Mouse (Mus musculus) midbrain, embryonic 10.5 days (tissue): ENCODE measurements around the gene Zhx3. TPM values are rescaled to one million over a fixed set of nuclear protein-coding genes. Genes with fewer than 3 reads are reported as not detected.

Experiments used
- DNase-seq: peaks from one replicate; pipeline ENCODE4 v3.0.0-alpha.2; 2017; ENCODE audit warnings: low spot score
- H3K27ac ChIP-seq: fragments of 300-500 bp; sonication (generic); replicated peaks from 2 replicates; pipeline ENCODE4 v1.5.1; 2016; ENCODE audit warnings: mild to moderate bottlenecking
- H3K27me3 ChIP-seq: fragments of 300-500 bp; sonication (generic); 2 replicates; pipeline ENCODE4 v1.6.1; 2016; ENCODE audit warnings: low read depth, mild to moderate bottlenecking; ENCODE audit not compliant: poor library complexity, severe bottlenecking
- H3K36me3 ChIP-seq: fragments of 300-500 bp; sonication (generic); 2 replicates; pipeline ENCODE4 v1.6.1; 2016; ENCODE audit warnings: mild to moderate bottlenecking, moderate library complexity
- H3K4me1 ChIP-seq: fragments of 300-500 bp; sonication (generic); 2 replicates; pipeline ENCODE4 v1.6.1; 2016
- H3K4me3 ChIP-seq: fragments of 300-500 bp; sonication (generic); 2 replicates; pipeline ENCODE4 v1.5.1; 2016; ENCODE audit warnings: mild to moderate bottlenecking, moderate library complexity
- H3K9me3 ChIP-seq: fragments of 300-500 bp; sonication (generic); replicated peaks from 2 replicates; pipeline ENCODE4 v1.6.1; 2016; ENCODE audit warnings: mild to moderate bottlenecking
- WGBS: fragments of 180-500 bp; shearing (Covaris S2); methylation state at CpG from one replicate; pipeline ENCODE4 v1.1.7; 2016; 5-methylcytosine and 5-hydroxymethylcytosine counted together
- polyA plus RNA-seq: library from polyadenylated mRNA; unstranded; fragments of >200 nt; fragmentation: Nextera tagmentation; extraction: Ambion mirVana; gene quantifications from 2 replicates; pipeline ENCODE4 v1.2.1, GENCODE M21; 2016

The Zhx3 gene
- polyA plus RNA-seq, 1 experiment from 2014 or later = 5.9 TPM

DNA sequence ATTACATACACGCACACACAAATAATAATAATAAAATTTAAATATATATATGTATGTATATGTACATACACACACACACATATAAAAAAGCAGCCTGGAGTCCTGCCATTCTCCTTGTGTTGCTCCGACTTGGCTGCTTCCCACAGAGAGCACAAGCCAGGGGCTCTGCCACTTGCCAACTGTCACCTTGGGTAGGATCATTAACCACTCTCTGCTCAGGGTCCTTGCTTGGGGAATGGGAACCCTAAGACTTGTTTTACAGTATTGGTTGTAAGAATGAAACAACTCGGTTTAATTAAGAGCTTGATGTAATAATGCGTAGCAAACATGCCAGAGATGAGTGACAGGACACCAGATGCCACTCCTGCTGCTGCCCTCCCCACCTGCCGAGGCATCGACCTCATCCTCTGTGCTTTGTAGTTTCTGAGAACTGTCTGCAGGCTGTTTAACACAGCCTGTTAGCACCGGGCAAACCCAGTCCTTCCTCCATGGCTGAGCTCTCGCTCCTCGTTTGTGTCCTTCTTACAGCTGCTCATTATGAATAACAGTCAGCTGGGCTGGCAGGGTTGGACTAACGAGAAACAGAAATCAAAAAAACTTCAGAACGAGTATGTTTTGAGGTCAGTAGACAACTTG lies 132.2 kb downstream of the Zhx3 start:
- peak overlapping the region; percentile 33 for H3K27ac ChIP-seq
- H3K9me3 ChIP-seq = no peaks in the 10 kb centered on the region
- H3K4me1 ChIP-seq = peaks cover 53% of the 10 kb centered on the region
- peaks cover 84% of the 10 kb centered on the region for H3K36me3 ChIP-seq
- WGBS = 80% methylated on average over 11 of the region's 11 CpGs
- DNase-seq = no peak
- no peaks in the 10 kb centered on the region for H3K27me3 ChIP-seq
- no peak overlapping the region for H3K4me3 ChIP-seq

DNA sequence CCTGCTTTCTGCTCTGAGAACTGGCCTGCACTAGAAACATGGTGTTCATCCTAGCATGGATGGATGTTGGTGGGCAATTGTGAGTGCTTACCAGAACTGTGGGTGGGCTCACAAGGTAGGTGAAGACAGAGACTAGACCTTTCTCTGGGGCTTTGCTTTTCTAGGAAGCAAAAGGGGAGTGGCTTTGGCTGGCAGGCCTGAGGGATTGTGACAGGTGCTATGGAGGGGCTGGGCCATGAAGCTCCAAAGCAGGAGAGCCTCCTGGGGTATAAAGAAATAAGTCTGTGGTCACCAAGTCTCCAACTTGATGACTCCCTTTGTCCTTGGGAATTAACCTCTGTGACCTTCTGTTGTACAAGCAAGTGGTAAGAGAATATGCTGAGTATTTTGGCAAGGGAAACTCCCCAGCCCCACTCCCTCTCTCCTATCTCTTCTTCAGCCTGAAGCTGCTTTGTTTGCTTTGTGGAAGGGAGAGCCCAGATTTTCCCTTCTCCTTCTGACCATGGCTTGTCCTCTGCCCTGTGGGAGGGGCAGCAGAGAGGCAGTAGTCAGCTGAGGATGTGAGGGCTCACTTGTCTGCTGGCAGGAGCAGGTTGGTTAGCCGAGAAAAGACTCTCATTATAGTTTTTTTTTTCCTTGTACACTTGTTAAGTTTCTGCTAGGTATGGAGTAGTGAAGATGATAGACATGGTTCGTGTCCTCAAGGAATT lies 133.0 kb downstream of the Zhx3 start:
- H3K9me3 ChIP-seq = no peaks in the 10 kb centered on the region
- 65% methylated on average over 2 of the region's 2 CpGs for WGBS
- no peak for DNase-seq
- H3K27me3 ChIP-seq = no peaks in the 10 kb centered on the region
- peaks cover 60% of the 10 kb centered on the region for H3K4me1 ChIP-seq
- H3K36me3 ChIP-seq = peaks cover 84% of the 10 kb centered on the region
- H3K4me3 ChIP-seq = no peak overlapping the region
- H3K27ac ChIP-seq = 0 out of 2 replicates have a peak overlapping the region, but pooled peaks have one; percentile 1

DNA sequence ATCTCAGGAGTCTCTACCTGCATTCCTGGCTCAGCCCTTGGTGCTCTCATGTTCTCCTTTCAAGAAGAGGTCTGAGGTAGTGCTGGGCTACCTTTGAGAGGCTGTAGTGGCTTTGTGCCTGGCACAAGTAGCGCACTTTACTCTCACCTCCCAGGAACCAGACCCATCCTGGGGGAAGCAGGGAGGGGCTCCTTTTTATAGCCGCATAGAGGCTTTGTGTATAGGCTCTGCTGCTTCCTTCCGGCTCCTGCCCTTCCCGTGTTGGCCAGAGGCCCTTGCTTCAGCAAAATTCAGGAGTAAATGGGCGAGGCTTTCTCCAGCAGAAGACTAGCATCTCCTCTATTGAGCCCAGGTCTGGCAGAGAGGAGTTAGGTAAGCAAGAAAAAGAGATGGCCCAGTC lies 134.4 kb downstream of the Zhx3 start:
- 83% methylated on average over 5 of the region's 5 CpGs for WGBS
- H3K9me3 ChIP-seq = no peaks in the 10 kb centered on the region
- H3K4me1 ChIP-seq = peaks cover 72% of the 10 kb centered on the region
- peaks cover 93% of the 10 kb centered on the region for H3K36me3 ChIP-seq
- H3K27me3 ChIP-seq = no peaks in the 10 kb centered on the region
- H3K27ac ChIP-seq = 0 out of 2 replicates have a peak overlapping the region, but pooled peaks have one; percentile 6
- DNase-seq = no peak
- H3K4me3 ChIP-seq = no peak overlapping the region

DNA sequence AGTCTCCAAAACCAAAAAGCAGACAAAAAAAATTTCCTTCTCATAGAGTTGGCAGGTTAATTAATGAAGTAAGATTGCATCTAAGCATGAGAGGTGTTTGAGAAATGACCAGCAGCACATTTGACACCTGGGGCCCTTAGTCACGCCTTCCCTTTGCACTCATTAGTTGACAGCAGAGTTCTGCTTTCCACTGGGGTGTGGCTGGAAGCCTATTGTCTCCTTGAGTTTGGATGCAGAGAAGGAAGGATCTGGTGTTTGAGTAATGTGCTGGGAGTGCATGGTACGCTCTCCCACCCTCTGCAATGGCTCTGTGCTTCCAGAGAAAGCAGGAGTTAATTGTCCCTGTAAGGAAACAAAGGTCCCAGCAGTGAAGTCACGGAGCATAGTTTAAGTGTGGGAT lies 136.3 kb downstream of the Zhx3 start:
- WGBS = 92% methylated on average over 3 of the region's 3 CpGs
- DNase-seq = no peak
- Histone ChIP-seq H3K9me3 (no peaks in the 10 kb centered on the region), H3K4me3 (no peak overlapping the region), H3K4me1 (peaks cover 75% of the 10 kb centered on the region), H3K27ac (no peak overlapping the region), H3K36me3 (peaks cover 78% of the 10 kb centered on the region), H3K27me3 (no peaks in the 10 kb centered on the region)

DNA sequence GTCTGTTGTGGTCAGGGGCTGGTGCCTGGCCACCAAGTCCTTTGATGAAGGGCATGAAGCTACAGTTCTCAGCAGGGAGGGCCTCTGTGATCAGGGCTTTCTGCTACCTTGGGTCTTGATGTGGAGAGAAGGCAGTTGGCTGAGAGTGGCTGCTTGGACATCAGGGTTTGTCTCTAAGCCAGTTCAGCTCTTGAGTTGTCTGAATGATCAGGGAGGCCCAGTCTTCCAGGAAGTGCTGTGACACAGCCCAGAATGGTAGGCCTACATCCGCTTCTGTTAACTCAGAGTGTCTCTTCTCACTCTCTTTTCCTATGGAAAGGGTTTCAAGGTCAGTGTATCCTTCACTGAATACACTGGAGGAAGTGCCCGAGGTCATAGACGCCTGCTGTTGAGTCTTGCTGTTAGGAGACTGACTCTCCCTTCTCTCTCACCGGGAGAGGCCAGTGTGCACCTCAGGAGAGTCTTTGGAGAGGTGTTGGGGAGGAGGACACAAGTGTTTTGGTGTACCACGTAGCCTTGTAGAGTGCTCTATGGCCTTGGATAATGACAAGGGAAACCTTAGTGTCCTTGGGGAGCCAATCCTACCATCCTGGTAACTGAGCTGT lies 137.0 kb downstream of the Zhx3 start:
- H3K36me3 ChIP-seq = peaks cover 72% of the 10 kb centered on the region
- 97% methylated on average over 5 of the region's 5 CpGs for WGBS
- no peak overlapping the region for H3K4me3 ChIP-seq
- no peaks in the 10 kb centered on the region for H3K27me3 ChIP-seq
- DNase-seq = no peak
- H3K27ac ChIP-seq = no peak overlapping the region
- peaks cover 73% of the 10 kb centered on the region for H3K4me1 ChIP-seq
- H3K9me3 ChIP-seq = no peaks in the 10 kb centered on the region

DNA sequence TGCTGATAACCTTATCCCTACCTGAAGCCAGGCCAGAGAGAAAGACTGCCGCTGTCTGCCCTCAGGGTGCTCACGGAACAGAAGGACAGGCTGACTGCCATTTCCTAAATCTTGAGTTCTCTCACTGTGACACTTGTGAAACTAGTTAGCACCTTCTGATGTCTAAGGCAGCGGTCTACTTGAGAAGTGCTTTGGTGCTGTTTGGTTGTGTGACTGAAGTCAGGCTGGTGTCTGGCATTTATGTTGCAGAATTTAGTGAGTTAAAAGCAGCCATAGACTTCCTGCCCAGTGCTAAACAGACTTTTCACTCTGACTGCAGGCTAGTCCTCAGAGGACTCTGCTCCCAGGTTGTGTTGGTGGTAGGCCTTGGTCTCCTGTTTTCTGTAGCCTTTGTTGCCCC lies 138.5 kb downstream of the Zhx3 start:
- H3K4me3 ChIP-seq = 0 out of 2 replicates have a peak overlapping the region, but pooled peaks have one; percentile 94

DNA sequence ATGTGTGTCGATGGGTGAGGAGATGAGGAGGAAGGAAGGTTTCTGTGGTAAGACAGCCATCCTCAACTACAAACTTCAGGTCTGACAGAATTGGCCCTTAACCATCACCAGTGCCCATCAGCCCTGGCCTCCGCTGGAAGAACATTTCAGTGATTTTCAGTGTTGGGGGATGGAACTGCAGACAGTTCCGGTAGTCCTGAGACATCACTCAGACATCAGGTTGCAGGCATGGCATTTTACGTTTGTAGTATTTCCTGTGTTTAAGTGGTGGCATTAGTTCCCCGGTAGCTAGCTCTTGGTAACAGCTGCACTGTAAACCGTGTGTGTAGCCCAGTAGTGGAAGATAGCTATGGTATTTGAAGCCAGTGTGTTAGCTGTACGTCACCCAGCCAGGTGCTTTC lies 139.7 kb downstream of the Zhx3 start:
- Histone ChIP-seq H3K36me3 (peaks cover 46% of the 10 kb centered on the region), H3K27ac (no peak overlapping the region), H3K27me3 (peaks cover 6% of the 10 kb centered on the region; the same call in 1 of the 2 replicates), H3K4me1 (peaks cover 58% of the 10 kb centered on the region), H3K4me3 (peak overlapping the region; percentile 94), H3K9me3 (no peaks in the 10 kb centered on the region)
- WGBS = 88% methylated on average over 7 of the region's 7 CpGs
- DNase-seq = no peak

More for the DNA sequence above, 138.5 kb downstream of the Zhx3 start:
- H3K36me3 ChIP-seq = peaks cover 58% of the 10 kb centered on the region
- no peaks in the 10 kb centered on the region for H3K9me3 ChIP-seq
- H3K4me1 ChIP-seq = peaks cover 70% of the 10 kb centered on the region
- no peak for DNase-seq
- 92% methylated on average over 3 of the region's 3 CpGs for WGBS
- peaks cover 6% of the 10 kb centered on the region; the same call in 1 of the 2 replicates for H3K27me3 ChIP-seq
- H3K27ac ChIP-seq = no peak overlapping the region

DNA sequence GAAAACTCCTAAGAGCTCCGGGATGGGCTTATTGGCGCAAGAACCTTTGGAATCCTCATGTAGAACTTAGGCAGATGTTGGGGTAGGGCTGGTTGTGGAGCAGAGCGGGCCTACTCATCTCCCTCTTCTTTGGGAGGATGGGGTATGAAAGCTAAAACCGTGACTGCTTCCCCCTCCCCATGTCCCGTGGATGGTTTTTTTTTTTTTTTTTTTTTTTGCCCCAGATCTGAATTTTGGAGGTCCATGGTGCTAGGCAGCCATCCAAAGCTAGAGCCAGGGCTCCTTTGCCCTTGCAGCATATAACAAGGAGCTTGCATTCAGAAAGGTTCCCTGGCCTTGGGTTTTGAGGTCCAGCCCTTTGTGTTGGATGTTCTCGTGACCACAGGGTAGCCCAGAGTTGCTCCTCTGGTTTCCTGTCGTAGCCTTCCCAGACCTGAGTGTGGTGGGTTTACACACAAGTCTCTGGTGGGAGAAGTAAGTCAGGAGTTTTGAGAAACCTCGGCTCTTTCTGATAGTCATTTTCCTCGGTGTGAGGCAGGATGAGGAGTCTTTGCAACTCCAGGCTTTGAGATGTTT lies 140.3 kb downstream of the Zhx3 start:
- Histone ChIP-seq H3K27ac (peak overlapping the region; percentile 100), H3K4me3 (peak overlapping the region; percentile 94), H3K27me3 (peaks cover 6% of the 10 kb centered on the region; the same call in 1 of the 2 replicates), H3K36me3 (peaks cover 40% of the 10 kb centered on the region), H3K9me3 (no peaks in the 10 kb centered on the region), H3K4me1 (peaks cover 56% of the 10 kb centered on the region)
- DNase-seq = no peak
- 52% methylated on average over 9 of the region's 9 CpGs for WGBS

DNA sequence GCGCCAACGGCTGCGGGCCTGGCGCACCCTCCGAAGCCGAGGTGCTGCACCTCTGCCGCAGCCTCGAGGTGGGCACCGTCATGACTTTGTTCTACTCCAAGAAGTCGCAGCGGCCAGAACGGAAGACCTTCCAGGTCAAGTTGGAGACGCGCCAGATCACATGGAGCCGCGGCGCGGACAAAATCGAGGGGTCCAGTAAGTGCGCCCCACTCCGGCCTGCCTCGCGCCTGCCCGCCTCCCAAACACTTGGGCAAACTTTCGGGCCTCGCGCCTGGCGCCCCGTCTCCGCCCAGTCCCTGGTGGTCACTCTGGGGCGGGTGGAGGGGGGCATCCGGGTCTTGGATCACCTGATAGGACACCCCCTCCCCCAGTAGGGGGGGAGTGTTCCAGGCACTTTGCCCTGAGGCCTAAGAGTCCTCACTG lies 140.9 kb downstream of the Zhx3 start:
- under 1% methylated on average over 32 of the region's 32 CpGs for WGBS
- peaks cover 34% of the 10 kb centered on the region for H3K36me3 ChIP-seq

DNA sequence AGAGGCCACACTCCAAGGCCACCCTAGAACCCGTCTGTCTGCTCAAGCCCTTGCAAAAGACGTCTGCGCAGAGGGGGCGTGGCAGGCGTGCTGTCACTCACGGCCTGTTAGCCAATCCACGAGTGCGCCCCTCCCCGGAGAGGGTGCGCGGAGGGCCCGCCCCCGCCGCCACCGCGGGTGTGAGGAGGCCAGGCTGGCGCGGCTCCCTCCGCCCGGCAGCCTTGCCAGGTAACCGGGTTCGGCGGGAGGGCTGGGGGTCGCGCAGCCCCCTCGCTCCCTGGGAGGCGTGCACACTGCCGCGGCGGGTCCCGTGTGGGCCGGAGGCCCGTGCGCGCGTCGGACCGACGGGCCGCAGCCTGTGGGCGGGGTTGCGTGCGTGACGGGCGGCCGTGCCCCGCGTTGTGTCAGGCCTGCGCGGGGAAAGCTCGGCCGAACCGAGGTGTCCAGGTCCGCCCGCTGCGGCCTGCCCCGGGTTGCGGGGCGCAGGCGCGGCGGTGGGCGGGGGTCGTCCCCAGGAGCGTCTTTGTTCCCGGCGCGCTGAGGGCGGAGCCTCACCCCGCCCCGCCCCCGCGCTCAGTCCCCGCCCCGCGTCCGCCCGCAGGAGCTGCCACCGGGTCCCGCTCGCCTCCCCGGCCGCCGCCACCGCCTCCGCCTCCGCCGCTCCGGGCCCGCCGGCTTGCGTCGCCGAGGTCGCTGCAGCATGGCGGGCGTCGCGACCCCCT lies 141.5 kb downstream of the Zhx3 start, which contains the start of gene Plcg1:
Gene Plcg1, plus strand, starts transcription at position 184 of the 722 bp plus-strand sequence.
- H3K4me3 ChIP-seq = peak within 1 kb of the TSS; percentile 94
- H3K27ac ChIP-seq = peak within 1 kb of the TSS; percentile 100
- DNase-seq = peak; percentile 95
- peaks cover 34% of the 10 kb centered on the region for H3K36me3 ChIP-seq
- H3K9me3 ChIP-seq = no peaks in the 10 kb centered on the region
- peaks cover 56% of the 10 kb centered on the region for H3K4me1 ChIP-seq
- H3K27me3 ChIP-seq = peaks cover 6% of the 10 kb centered on the region; the same call in 1 of the 2 replicates
- WGBS = under 1% methylated on average over 98 of the region's 99 CpGs

More for the DNA sequence above, 140.9 kb downstream of the Zhx3 start:
- peaks cover 56% of the 10 kb centered on the region for H3K4me1 ChIP-seq
- no peak for DNase-seq
- H3K9me3 ChIP-seq = no peaks in the 10 kb centered on the region
- H3K4me3 ChIP-seq = peak overlapping the region; percentile 94
- H3K27ac ChIP-seq = peak overlapping the region; percentile 100
- peaks cover 6% of the 10 kb centered on the region; the same call in 1 of the 2 replicates for H3K27me3 ChIP-seq

DNA sequence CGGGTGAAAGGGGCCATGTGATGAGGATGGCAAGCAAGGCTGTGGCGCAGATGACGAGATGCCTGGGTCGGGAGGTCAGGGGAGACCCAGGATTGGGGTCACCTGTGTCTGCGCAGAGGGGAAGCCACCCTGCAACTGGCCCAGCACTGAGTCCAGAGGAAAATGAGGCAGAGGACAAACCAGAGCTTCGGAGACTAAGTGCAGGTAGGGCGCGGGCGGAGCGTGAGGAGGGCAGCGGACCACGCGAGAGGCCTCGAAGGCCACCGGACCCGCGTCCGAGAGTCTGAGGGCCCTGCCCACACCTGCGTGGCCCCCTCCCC lies 142.0 kb downstream of the Zhx3 start:
- 6% methylated on average over 19 of the region's 19 CpGs for WGBS

More for the DNA sequence above, 142.0 kb downstream of the Zhx3 start:
- Histone ChIP-seq H3K4me3 (peak overlapping the region; percentile 94), H3K27ac (peak overlapping the region; percentile 100), H3K4me1 (peaks cover 53% of the 10 kb centered on the region), H3K27me3 (peaks cover 6% of the 10 kb centered on the region; the same call in 1 of the 2 replicates), H3K9me3 (no peaks in the 10 kb centered on the region), H3K36me3 (peaks cover 31% of the 10 kb centered on the region)
- no peak for DNase-seq
